Mouse (Mus musculus) CH12.LX (cell line): ENCODE data around the gene Polk. TPM values are rescaled to one million over a fixed set of nuclear protein-coding genes. Genes with fewer than 3 reads are reported as not detected.

ENCODE experiments used
- DNase-seq: peaks from one replicate; pipeline ENCODE4 v3.0.0-alpha.2; 2013; ENCODE audit errors: extremely low read depth
- H3K27ac ChIP-seq: 2 replicates; pipeline ENCODE4 v1.5.1; 2012; ENCODE audit warnings: low read depth, mild to moderate bottlenecking, control low read depth, moderate library complexity; ENCODE audit not compliant: insufficient read depth
- H3K27me3 ChIP-seq: replicated peaks from 2 replicates; pipeline ENCODE3; 2012; ENCODE audit warnings: inconsistent platforms
- H3K36me3 ChIP-seq, 2 experiments: replicated peaks in 1 of 2; 2 replicates each; pipeline versions ENCODE3 to v1.6.1; 2012; ENCODE audit warnings: inconsistent platforms in 1 of 2, low read length in 1 of 2, mild to moderate bottlenecking in 1 of 2, mixed read lengths in 1 of 2, moderate library complexity in 1 of 2; ENCODE audit not compliant: control insufficient read depth in 1 of 2, insufficient read depth in 1 of 2
- H3K4me1 ChIP-seq, 2 experiments: 2 replicates each; pipeline ENCODE4 v1.6.1; 2012; ENCODE audit warnings: inconsistent platforms in 1 of 2, moderate library complexity in 1 of 2; ENCODE audit not compliant: insufficient read depth in 2 of 2, control insufficient read depth in 1 of 2
- H3K4me2 ChIP-seq: 2 replicates; pipeline ENCODE4 v1.6.1; 2012; ENCODE audit warnings: low read depth, mild to moderate bottlenecking, control low read depth; ENCODE audit not compliant: poor library complexity, insufficient read depth, severe bottlenecking
- H3K4me3 ChIP-seq, 3 experiments: fragments of 150-350 bp in 1 of 3; sonication (generic) in 1 of 3; replicated peaks in 1 of 3; 2 replicates each; pipeline versions ENCODE3 to v1.5.1; 2011 to 2012; ENCODE audit warnings: low read depth in 2 of 3, low read length in 2 of 3, mild to moderate bottlenecking in 2 of 3, moderate library complexity in 2 of 3, control low read depth in 1 of 3, improper control_type of control experiment in 1 of 3, inconsistent platforms in 1 of 3, mixed read lengths in 1 of 3; ENCODE audit not compliant: poor library complexity in 1 of 3
- H3K79me2 ChIP-seq: replicated peaks from 2 replicates; pipeline ENCODE4 v1.6.1; 2012; ENCODE audit warnings: mild to moderate bottlenecking, moderate library complexity; ENCODE audit not compliant: control insufficient read depth, poor library complexity, insufficient read depth, severe bottlenecking; ENCODE audit errors: extremely low read depth
- H3K9ac ChIP-seq: 2 replicates; pipeline ENCODE4 v1.6.1; 2012; ENCODE audit warnings: low read depth, mild to moderate bottlenecking, control low read depth, moderate library complexity; ENCODE audit not compliant: insufficient read depth
- H3K9me3 ChIP-seq: replicated peaks from 2 replicates; pipeline ENCODE3; 2012; ENCODE audit warnings: low read length, inconsistent platforms, mixed read lengths
- CTCF ChIP-seq, 2 experiments: IDR thresholded peaks in 1 of 2; conservative IDR thresholded peaks in 1 of 2; 2 replicates each; pipeline ENCODE4 v1.5.1; 2011 to 2012; ENCODE audit warnings: low read depth in 2 of 2, low read length in 2 of 2, improper control_type of control experiment in 1 of 2, inconsistent platforms in 1 of 2, mild to moderate bottlenecking in 1 of 2, moderate library complexity in 1 of 2
- EP300 ChIP-seq: IDR thresholded peaks from 2 replicates; pipeline ENCODE4 v1.6.1; 2011; ENCODE audit warnings: low read length, improper control_type of control experiment
- ETS1 ChIP-seq: conservative IDR thresholded peaks from 2 replicates; pipeline ENCODE4 v1.6.1; 2012; ENCODE audit warnings: low read depth, mild to moderate bottlenecking, inconsistent platforms, low read length, improper control_type of control experiment, moderate library complexity
- IRF4 ChIP-seq: IDR thresholded peaks from 2 replicates; pipeline ENCODE4 v1.6.1; 2014; ENCODE audit warnings: low read depth, mild to moderate bottlenecking, inconsistent platforms, low read length, improper control_type of control experiment
- JUND ChIP-seq: conservative IDR thresholded peaks from 2 replicates; pipeline ENCODE4 v1.6.1; 2011; ENCODE audit warnings: low read depth, low read length, improper control_type of control experiment
- KAT2A ChIP-seq: IDR thresholded peaks from 2 replicates; pipeline ENCODE4 v1.6.1; 2012; ENCODE audit warnings: low read length, improper control_type of control experiment, inconsistent platforms; ENCODE audit not compliant: insufficient replicate concordance
- MAX ChIP-seq: IDR thresholded peaks from 2 replicates; pipeline ENCODE4 v1.6.1; 2011; ENCODE audit warnings: low read length, improper control_type of control experiment
- MAZ ChIP-seq: IDR thresholded peaks from 2 replicates; pipeline ENCODE4 v1.6.1; 2012; ENCODE audit warnings: low read depth, mild to moderate bottlenecking, inconsistent platforms, low read length, improper control_type of control experiment, moderate library complexity
- MEF2A ChIP-seq: IDR thresholded peaks from 2 replicates; pipeline ENCODE4 v1.6.1; 2014; ENCODE audit warnings: low read depth, mild to moderate bottlenecking, inconsistent platforms, low read length, improper control_type of control experiment, borderline replicate concordance
- MXI1 ChIP-seq: IDR thresholded peaks from 2 replicates; pipeline ENCODE4 v1.6.1; 2011; ENCODE audit warnings: mild to moderate bottlenecking, low read depth, low read length, improper control_type of control experiment
- MYC ChIP-seq: IDR thresholded peaks from 2 replicates; pipeline ENCODE4 v1.6.1; 2011; ENCODE audit warnings: low read depth, mild to moderate bottlenecking, improper control_type of control experiment, low read length
- NELFE ChIP-seq: IDR thresholded peaks from 2 replicates; pipeline ENCODE4 v1.6.1; 2011; ENCODE audit warnings: low read depth, low read length, improper control_type of control experiment
- NRF1 ChIP-seq: IDR thresholded peaks from 2 replicates; pipeline ENCODE4 v1.6.1; 2014; ENCODE audit warnings: low read depth, mild to moderate bottlenecking, inconsistent platforms, low read length, improper control_type of control experiment, moderate library complexity
- PAX5 ChIP-seq: IDR thresholded peaks from 2 replicates; pipeline ENCODE4 v1.6.1; 2012; ENCODE audit warnings: low read length, inconsistent platforms, mixed read lengths
- POLR2AphosphoS2 ChIP-seq: IDR thresholded peaks from 2 replicates; pipeline ENCODE4 v1.6.1; 2011; ENCODE audit warnings: low read depth, low read length, improper control_type of control experiment
- RAD21 ChIP-seq: IDR thresholded peaks from 2 replicates; pipeline ENCODE4 v1.6.1; 2011; ENCODE audit warnings: low read depth, mild to moderate bottlenecking, low read length, improper control_type of control experiment, moderate library complexity
- RCOR1 ChIP-seq: conservative IDR thresholded peaks from 2 replicates; pipeline ENCODE4 v1.6.1; 2012; ENCODE audit warnings: low read depth, mild to moderate bottlenecking, inconsistent platforms, low read length, improper control_type of control experiment
- SIN3A ChIP-seq: IDR thresholded peaks from 2 replicates; pipeline ENCODE4 v1.6.1; 2012; ENCODE audit warnings: low read length, improper control_type of control experiment, inconsistent platforms
- SMC3 ChIP-seq: IDR thresholded peaks from 2 replicates; pipeline ENCODE4 v1.6.1; 2011; ENCODE audit warnings: low read depth, low read length, improper control_type of control experiment
- TBP ChIP-seq: conservative IDR thresholded peaks from 2 replicates; pipeline ENCODE4 v1.6.1; 2011; ENCODE audit warnings: low read depth, low read length, improper control_type of control experiment
- TCF12 ChIP-seq: IDR thresholded peaks from 2 replicates; pipeline ENCODE4 v1.6.1; 2014; ENCODE audit warnings: low read depth, mild to moderate bottlenecking, inconsistent platforms, low read length, improper control_type of control experiment
- UBTF ChIP-seq: IDR thresholded peaks from 2 replicates; pipeline ENCODE4 v1.6.1; 2012; ENCODE audit warnings: low read depth, mild to moderate bottlenecking, inconsistent platforms, low read length, improper control_type of control experiment, moderate library complexity
- USF1 ChIP-seq: IDR thresholded peaks from 2 replicates; pipeline ENCODE4 v1.6.1; 2014; ENCODE audit warnings: low read depth, mild to moderate bottlenecking, inconsistent platforms, low read length, improper control_type of control experiment
- USF2 ChIP-seq: conservative IDR thresholded peaks from 2 replicates; pipeline ENCODE4 v1.6.1; 2011; ENCODE audit warnings: low read depth, low read length, improper control_type of control experiment
- ZMIZ1 ChIP-seq: IDR thresholded peaks from 2 replicates; pipeline ENCODE4 v1.6.1; 2012; ENCODE audit warnings: low read depth, mild to moderate bottlenecking, inconsistent platforms, low read length, improper control_type of control experiment
- dilution Hi-C: fragments of 300-500 bp; cut with MboI; formaldehyde crosslinking; loops from 2 replicates; pipeline ENCODE4 v1.14.3; 2020; ENCODE audit warnings: low sequenced_read_pairs; ENCODE audit not compliant: extremely low pct_unique_long_range_greater_than_20kb, extremely low pct_ligation_motif_present
- in situ Hi-C: fragments of 300-500 bp; cut with MboI; formaldehyde crosslinking; loops from 3 replicates; pipeline ENCODE4 v1.14.3; 2019; ENCODE audit warnings: low sequenced_read_pairs, low pct_ligation_motif_present, low pct_unique_long_range_greater_than_20kb, mixed read lengths
- polyA plus RNA-seq: library from polyadenylated mRNA; unstranded; fragments of >175 nt; gene quantifications from 2 replicates; pipeline ENCODE4 v1.2.1, GENCODE M21; 2012; ENCODE audit warnings: low read depth; ENCODE audit not compliant: insufficient read length
- total RNA-seq, 2 experiments: library from RNA; depleted of rRNA; stranded (reverse); fragments of 300-350 nt in 1 of 2; fragments of >200 nt in 1 of 2; gene quantifications; 2 replicates each; pipeline ENCODE4 v1.2.3; 2012 to 2014

Polk gene
- total and polyA plus RNA-seq, 3 experiments = 10.4 to 12.9 (median 10.5) TPM

DNA sequence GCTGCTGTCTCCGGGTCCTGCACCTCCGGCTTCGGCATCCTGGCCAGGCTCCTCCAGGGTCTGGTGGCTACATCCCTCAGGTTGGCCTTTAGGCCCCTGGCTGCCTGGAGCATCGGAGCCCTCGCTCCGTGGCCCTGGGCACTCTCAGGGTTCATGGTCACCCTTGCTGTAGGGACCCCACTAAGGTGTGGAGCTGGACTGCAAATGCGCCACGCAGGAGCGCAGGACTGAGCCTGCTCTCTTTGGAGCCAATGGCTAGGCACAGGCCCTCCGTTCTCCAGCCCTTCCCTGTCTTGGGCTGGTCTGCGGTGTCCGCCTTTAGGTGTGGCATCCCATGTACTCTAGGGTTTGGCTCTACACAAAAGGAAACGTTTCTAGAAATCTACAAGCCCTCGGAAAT is 71.4 kb downstream of the Polk start, which contains the start of gene Ankdd1b:
TSS of gene Ankdd1b (minus strand) at position 242 of the 400 bp plus-strand sequence.
- H3K4me2 ChIP-seq = no peak within 1 kb of the TSS
- no peak within 1 kb of the TSS for H3K9ac ChIP-seq
- no peaks in the 10 kb centered on the region for H3K79me2 ChIP-seq
- no peak for TF ChIP-seq RCOR1
- no peak for TF ChIP-seq TBP
- TF ChIP-seq TCF12 = no peak
- TF ChIP-seq RAD21 = no peak
- no peak for TF ChIP-seq EP300
- no peak for TF ChIP-seq MXI1
- TF ChIP-seq ETS1 = no peak
- no peak for TF ChIP-seq PAX5
- TF ChIP-seq SMC3 = no peak
- no peak for TF ChIP-seq NELFE
- no peak for TF ChIP-seq MAX
- no peak for TF ChIP-seq IRF4
- no peak for TF ChIP-seq MYC
- TF ChIP-seq USF2 = no peak
- TF ChIP-seq MEF2A = no peak
- no peak for TF ChIP-seq USF1
- no peak for TF ChIP-seq JUND
- TF ChIP-seq KAT2A = no peak
- TF ChIP-seq, all 38 proteins: peak for 0
- Histone ChIP-seq H3K4me3 (no peak within 1 kb of the TSS), H3K36me3 (no peaks in the 10 kb centered on the region), H3K9me3 (no peaks in the 10 kb centered on the region), H3K27me3 (no peaks in the 10 kb centered on the region), H3K4me1 (0 out of 4 replicates have a peak, but pooled peaks cover 0 to 4% of the 10 kb centered on the region in 2 experiments), H3K27ac (no peak within 1 kb of the TSS)
- DNase-seq = no peak
- in situ Hi-C loops (no loop called here), dilution Hi-C loops (no loop called here)

DNA sequence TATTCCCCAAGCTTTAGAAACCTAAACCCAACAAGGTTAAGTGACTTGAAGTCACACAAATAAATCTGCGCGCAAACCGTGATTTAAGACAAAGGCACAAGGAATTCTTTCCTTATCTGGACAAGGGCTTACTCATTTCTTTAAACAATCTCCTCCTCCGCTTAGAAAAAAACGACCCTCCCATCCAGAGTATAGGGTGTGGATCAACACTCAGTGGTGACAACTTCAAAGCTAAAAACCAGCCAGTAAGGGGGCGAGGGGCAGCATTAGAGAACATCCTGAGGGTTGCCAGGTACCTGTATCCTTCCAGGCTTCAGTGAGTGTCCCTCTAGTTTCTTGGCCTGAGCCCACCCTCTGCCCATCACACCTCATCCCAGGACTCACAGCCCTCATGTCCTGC is 71.8 kb downstream of the Polk start:
- H3K9me3 ChIP-seq = no peaks in the 10 kb centered on the region
- H3K4me3 ChIP-seq = no peak overlapping the region
- peaks cover 1 to 4% of the 10 kb centered on the region in 2 experiments; a peak in 2 of 4 replicates for H3K4me1 ChIP-seq
- in situ Hi-C loops = no loop called here
- H3K27ac ChIP-seq = no peak overlapping the region
- no peak overlapping the region for H3K9ac ChIP-seq
- no peaks in the 10 kb centered on the region for H3K27me3 ChIP-seq
- no peak for DNase-seq
- no peak overlapping the region for H3K4me2 ChIP-seq
- H3K79me2 ChIP-seq = no peaks in the 10 kb centered on the region
- H3K36me3 ChIP-seq = no peaks in the 10 kb centered on the region
- TF ChIP-seq PAX5 (no peak), UBTF (no peak), MAX (no peak), NRF1 (no peak), POLR2AphosphoS2 (no peak), SIN3A (no peak), ZMIZ1 (no peak), NELFE (no peak), SMC3 (no peak), TCF12 (no peak), ETS1 (no peak), USF1 (no peak), KAT2A (no peak), CTCF (conservative IDR thresholded peaks at IDR 0.05 in 1 of 2, IDR thresholded peaks at IDR 0.05 in 1 of 2; ENCODE audit: low read depth in 2 of 2, low read length in 2 of 2) (no peak), JUND (no peak), RAD21 (no peak), MYC (no peak), MAZ (no peak)
- TF ChIP-seq, all 38 proteins: peak for 0
- dilution Hi-C loops = no loop called here
